Mouse (Mus musculus): ENCODE measurements at regions not wholly inside any gene's neighbourhood (a gene's known extent, or its start where the extent isn't known, plus 50 kb on each side); places are given as distances from the start of the nearest gene placed in this dataset.

DNA sequence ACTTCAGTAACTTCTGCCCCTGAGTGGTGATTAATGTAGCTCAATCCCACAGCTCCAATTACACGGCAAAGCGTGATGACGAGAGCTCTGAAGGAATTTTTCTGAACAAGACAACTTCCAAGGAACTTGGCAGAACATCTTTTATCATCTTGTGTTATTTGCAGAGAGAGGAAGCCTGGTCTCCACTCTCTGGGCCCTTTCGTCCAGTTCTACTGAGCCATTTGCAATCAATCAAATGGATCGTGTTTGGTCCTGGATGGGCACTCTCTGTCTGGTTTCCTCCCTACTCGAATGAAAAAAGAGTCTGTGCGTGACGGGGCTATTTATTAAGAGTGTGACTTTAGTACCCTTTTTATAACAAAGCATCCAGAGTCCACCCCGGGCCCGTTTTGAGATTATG lies 340.4 kb downstream of the Tmem135 start:
- no peak overlapping the region for H3K4me3 ChIP-seq (ENCODE audit: insufficient read depth in 1 of 2, low read depth in 2 of 2, low read length in 2 of 2)
- H3K36me3 ChIP-seq (replicated peaks; ENCODE audit: control insufficient read depth, insufficient read depth, low read depth): no peaks in the 10 kb centered on the region
- H3K27me3 ChIP-seq (ENCODE audit: control insufficient read depth, insufficient read depth, low read length): no peaks in the 10 kb centered on the region
- no peaks in the 10 kb centered on the region for H3K9me3 ChIP-seq (ENCODE audit: control insufficient read depth, low read length)
- 67% methylated on average over 10 of the region's 10 CpGs for WGBS (ENCODE audit: insufficient replicate concordance)
- H3K4me2 ChIP-seq (ENCODE audit: low read depth): no peak overlapping the region
- H3K9ac ChIP-seq (replicated peaks): no peak overlapping the region
- DNase-seq (ENCODE audit: low read depth in 3 of 3, low spot score in 3 of 3) (no peak), ATAC-seq (ENCODE audit: insufficient read depth) (no peak)
- no peaks in the 10 kb centered on the region for H3K4me1 ChIP-seq (replicated peaks; ENCODE audit: control insufficient read depth in 2 of 2, insufficient read depth in 2 of 2, low read length in 1 of 2)
- TF ChIP-seq EP300 (IDR thresholded peaks at IDR 0.05; ENCODE audit: low read depth): no peak
- TF ChIP-seq CTCF (IDR thresholded peaks at IDR 0.05; ENCODE audit: low read depth): no peak
- H3K27ac ChIP-seq: no peak overlapping the region

DNA sequence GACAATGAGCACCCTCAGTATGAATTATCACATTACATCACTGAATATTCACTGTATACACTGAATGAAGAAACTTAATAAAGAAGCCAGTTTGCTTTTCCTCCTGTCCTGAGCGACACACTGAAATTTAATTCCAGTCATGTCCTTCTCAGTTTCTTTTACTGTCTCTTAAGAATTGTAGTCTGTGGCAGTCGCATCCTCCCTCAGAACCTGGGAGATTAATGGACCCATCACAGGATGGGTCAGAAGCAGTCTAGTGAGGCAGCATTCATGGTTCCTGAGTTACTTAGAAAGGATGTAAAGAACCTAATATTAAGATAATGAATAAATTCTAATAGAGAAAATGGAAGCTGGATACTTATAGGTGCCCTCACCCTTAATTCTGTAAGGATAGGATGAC lies 349.5 kb downstream of the Tmem135 start:
- H3K4me2 ChIP-seq (ENCODE audit: low read depth): no peak overlapping the region
- H3K4me1 ChIP-seq (replicated peaks; ENCODE audit: control insufficient read depth in 2 of 2, insufficient read depth in 2 of 2, low read length in 1 of 2): no peaks in the 10 kb centered on the region
- TF ChIP-seq CTCF (IDR thresholded peaks at IDR 0.05; ENCODE audit: low read depth) (no peak), EP300 (IDR thresholded peaks at IDR 0.05; ENCODE audit: low read depth) (no peak)
- no peak for ATAC-seq (ENCODE audit: insufficient read depth)
- 59% methylated on average over 2 of the region's 2 CpGs for WGBS (ENCODE audit: insufficient replicate concordance)
- no peak overlapping the region for H3K9ac ChIP-seq (replicated peaks)
- H3K27ac ChIP-seq: no peak overlapping the region
- H3K27me3 ChIP-seq (ENCODE audit: control insufficient read depth, insufficient read depth, low read length): no peaks in the 10 kb centered on the region
- H3K36me3 ChIP-seq (replicated peaks; ENCODE audit: control insufficient read depth, insufficient read depth, low read depth): no peaks in the 10 kb centered on the region
- H3K9me3 ChIP-seq (ENCODE audit: control insufficient read depth, low read length): no peaks in the 10 kb centered on the region
- DNase-seq (ENCODE audit: low read depth in 3 of 3, low spot score in 3 of 3): no peak
- H3K4me3 ChIP-seq (ENCODE audit: insufficient read depth in 1 of 2, low read depth in 2 of 2, low read length in 2 of 2): no peak overlapping the region

GRCm38 (mm10) chr7:89051240-89051639 lies 352.8 kb downstream of the Tmem135 start:
- Histone ChIP-seq H3K4me1 (replicated peaks; ENCODE audit: control insufficient read depth in 2 of 2, insufficient read depth in 2 of 2, low read length in 1 of 2) (no peaks in the 10 kb centered on the region), H3K9ac (replicated peaks) (no peak overlapping the region), H3K4me3 (ENCODE audit: insufficient read depth in 1 of 2, low read depth in 2 of 2, low read length in 2 of 2) (no peak overlapping the region), H3K27me3 (ENCODE audit: control insufficient read depth, insufficient read depth, low read length) (no peaks in the 10 kb centered on the region), H3K4me2 (ENCODE audit: low read depth) (no peak overlapping the region), H3K9me3 (ENCODE audit: control insufficient read depth, low read length) (no peaks in the 10 kb centered on the region), H3K36me3 (replicated peaks; ENCODE audit: control insufficient read depth, insufficient read depth, low read depth) (no peaks in the 10 kb centered on the region), H3K27ac (no peak overlapping the region)
- 50% methylated on average over 5 of the region's 5 CpGs for WGBS (ENCODE audit: insufficient replicate concordance)
- DNase-seq (ENCODE audit: low read depth in 3 of 3, low spot score in 3 of 3) (no peak), ATAC-seq (ENCODE audit: insufficient read depth) (no peak)
- TF ChIP-seq EP300 (IDR thresholded peaks at IDR 0.05; ENCODE audit: low read depth) (no peak), CTCF (IDR thresholded peaks at IDR 0.05; ENCODE audit: low read depth) (no peak)

DNA sequence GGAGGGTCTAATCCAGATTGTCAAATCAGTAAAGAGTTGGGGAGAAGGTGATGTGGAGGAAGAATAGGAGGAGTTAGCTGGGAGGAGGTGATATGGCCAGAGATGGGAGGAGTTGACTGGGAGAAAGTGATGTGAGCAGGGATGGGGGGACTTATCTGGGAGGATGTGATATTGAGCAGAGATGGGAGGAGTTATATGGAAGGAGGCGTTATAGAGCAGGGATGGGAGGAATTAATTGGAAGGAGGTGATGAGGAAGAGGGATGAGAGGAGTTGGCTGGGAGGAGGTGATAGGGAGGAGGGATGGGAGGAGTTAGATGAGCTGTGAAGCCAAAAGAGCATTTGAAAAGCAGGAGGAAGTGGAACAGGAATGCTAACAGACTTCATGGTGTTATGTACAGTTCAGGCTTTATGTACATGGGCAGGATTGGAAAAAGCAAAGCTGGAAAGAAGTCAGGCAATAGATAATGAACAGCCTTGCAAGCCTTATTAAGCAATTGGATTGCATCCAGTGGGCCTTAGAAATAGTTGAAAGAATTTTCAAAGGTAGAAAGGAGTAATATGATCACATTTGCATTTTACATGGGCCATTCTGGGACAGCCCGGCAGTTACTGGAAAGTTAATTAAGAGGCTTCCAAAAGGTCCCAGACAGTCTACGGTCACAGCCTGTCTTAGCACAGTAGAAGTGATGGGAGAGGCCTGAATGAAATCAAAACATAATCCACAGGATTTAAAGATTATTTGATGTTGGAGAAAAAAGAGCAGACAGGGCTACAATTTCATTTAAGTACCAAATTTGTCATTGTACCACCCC lies 357.4 kb downstream of the Tmem135 start:
- Histone ChIP-seq H3K4me3 (ENCODE audit: insufficient read depth in 1 of 2, low read depth in 2 of 2, low read length in 2 of 2) (no peak overlapping the region), H3K36me3 (replicated peaks; ENCODE audit: control insufficient read depth, insufficient read depth, low read depth) (no peaks in the 10 kb centered on the region), H3K27ac (no peak overlapping the region), H3K4me1 (replicated peaks; ENCODE audit: control insufficient read depth in 2 of 2, insufficient read depth in 2 of 2, low read length in 1 of 2) (no peaks in the 10 kb centered on the region), H3K9ac (replicated peaks) (no peak overlapping the region), H3K4me2 (ENCODE audit: low read depth) (no peak overlapping the region), H3K9me3 (ENCODE audit: control insufficient read depth, low read length) (no peaks in the 10 kb centered on the region), H3K27me3 (ENCODE audit: control insufficient read depth, insufficient read depth, low read length) (no peaks in the 10 kb centered on the region)
- DNase-seq (ENCODE audit: low read depth in 3 of 3, low spot score in 3 of 3) (no peak), ATAC-seq (ENCODE audit: insufficient read depth) (no peak)
- 61% methylated on average over 3 of the region's 3 CpGs for WGBS (ENCODE audit: insufficient replicate concordance)
- no peak for TF ChIP-seq CTCF (IDR thresholded peaks at IDR 0.05; ENCODE audit: low read depth)
- TF ChIP-seq EP300 (IDR thresholded peaks at IDR 0.05; ENCODE audit: low read depth): no peak

- DNase-seq (ENCODE audit: low read depth in 3 of 3, low spot score in 3 of 3): no peak
- no peak for TF ChIP-seq CTCF (IDR thresholded peaks at IDR 0.05; ENCODE audit: low read depth)
- no peak for TF ChIP-seq EP300 (IDR thresholded peaks at IDR 0.05; ENCODE audit: low read depth)
- H3K4me2 ChIP-seq (ENCODE audit: low read depth): no peak overlapping the region
- no peak overlapping the region for H3K9ac ChIP-seq (replicated peaks)
- no peaks in the 10 kb centered on the region for H3K9me3 ChIP-seq (ENCODE audit: control insufficient read depth, low read length)
- no peak overlapping the region for H3K27ac ChIP-seq
- 67% methylated on average over 1 of the region's 1 CpGs for WGBS (ENCODE audit: insufficient replicate concordance)
- no peak overlapping the region for H3K4me3 ChIP-seq (ENCODE audit: insufficient read depth in 1 of 2, low read depth in 2 of 2, low read length in 2 of 2)
- H3K36me3 ChIP-seq (replicated peaks; ENCODE audit: control insufficient read depth, insufficient read depth, low read depth): no peaks in the 10 kb centered on the region
- no peaks in the 10 kb centered on the region for H3K4me1 ChIP-seq (replicated peaks; ENCODE audit: control insufficient read depth in 2 of 2, insufficient read depth in 2 of 2, low read length in 1 of 2)
- H3K27me3 ChIP-seq (ENCODE audit: control insufficient read depth, insufficient read depth, low read length): no peaks in the 10 kb centered on the region
- ATAC-seq (ENCODE audit: insufficient read depth): no peak
These were observed 361.0 kb downstream of the Tmem135 start for GRCm38 (mm10) chr7:89042977-89043376.
